Mouse (Mus musculus) brain, embryonic 14.5 days (tissue): ENCODE measurements around the gene Casp12.
"Not testable (repeated sequence)": the region's sequence is repeated elsewhere in the genome, so short reads cannot be mapped to it uniquely, and the experiment has no call there.

Source experiments
- CTCF ChIP-seq: fragments of 200-500 bp; IDR thresholded peaks from 2 replicates; pipeline ENCODE4 v1.5.1; 2012; ENCODE audit warnings: inconsistent platforms, mild to moderate bottlenecking, moderate library complexity, borderline replicate concordance; ENCODE audit not compliant: insufficient read depth, insufficient read length; ENCODE audit errors: extremely low read depth
- POLR2A ChIP-seq: fragments of 200-500 bp; IDR thresholded peaks from 2 replicates; pipeline ENCODE4 v1.6.1; 2012; ENCODE audit warnings: mild to moderate bottlenecking, inconsistent platforms, borderline replicate concordance; ENCODE audit not compliant: poor library complexity, insufficient read depth, insufficient read length, severe bottlenecking; ENCODE audit errors: extremely low read depth

GRCm38 (mm10) chr9:5395861-5396260 is 50.6 kb downstream of the Casp12 start:
- not testable (repeated sequence) for TF ChIP-seq CTCF, POLR2A
